Mouse (Mus musculus): ENCODE data around the gene Elavl2. TPM values are rescaled to one million over a fixed set of nuclear protein-coding genes. Genes with fewer than 3 reads are reported as not detected.

Elavl2 gene
- not detected in 2 replicates for total RNA-seq (2014; fragmentation: Nextera tagmentation)
- 0.16 and 0.35 TPM in 2 replicates for total RNA-seq (2017)
- not detected in 2 replicates for polyA plus RNA-seq (2012)

GRCm38 (mm10) chr4:91400423-91400822 is at the start of gene Elavl2:
Gene Elavl2 (minus strand): TSS chr4:91400785.
- no peaks in the 10 kb centered on the region for H3K4me1 ChIP-seq (ENCODE audit: insufficient read depth, low read depth, low read length)
- no peak within 1 kb of the TSS; the same call in 1 of the 2 replicates for H3K4me3 ChIP-seq (ENCODE audit: low read depth, low read length)
- TF ChIP-seq TAL1 (conservative IDR thresholded peaks at IDR 0.05; ENCODE audit: low read depth, low read length) (no peak), POLR2AphosphoS5 (IDR thresholded peaks at IDR 0.05; ENCODE audit: insufficient replicate concordance, low read depth, low read length) (no peak), GATA2 (IDR thresholded peaks at IDR 0.05; ENCODE audit: borderline replicate concordance, low read depth, low read length) (no peak), CTCF (IDR thresholded peaks at IDR 0.05; ENCODE audit: low read depth, low read length) (no peak), GATA1 (IDR thresholded peaks at IDR 0.05; ENCODE audit: borderline replicate concordance, low read length) (no peak)
- no peaks in the 10 kb centered on the region for H3K36me3 ChIP-seq (replicated peaks)
- peaks cover 16% of the 10 kb centered on the region for H3K9me3 ChIP-seq (replicated peaks)
- ATAC-seq (ENCODE audit: extremely low read depth, insufficient number of reproducible peaks, low FRiP score, poor library complexity, severe bottlenecking) (no peak), DNase-seq (ENCODE audit: low spot score) (no peak)
- no peaks in the 10 kb centered on the region for H3K27me3 ChIP-seq (ENCODE audit: insufficient read depth, low read length)

GRCm38 (mm10) chr4:91447887-91448286 is 47.3 kb upstream of the Elavl2 start:
- Histone ChIP-seq H3K36me3 (replicated peaks) (no peaks in the 10 kb centered on the region), H3K27me3 (ENCODE audit: insufficient read depth, low read length) (no peaks in the 10 kb centered on the region), H3K4me1 (ENCODE audit: insufficient read depth, low read depth, low read length) (no peaks in the 10 kb centered on the region), H3K4me3 (ENCODE audit: low read depth, low read length) (no peak overlapping the region), H3K9me3 (replicated peaks) (no peaks in the 10 kb centered on the region)
- ATAC-seq (ENCODE audit: extremely low read depth, insufficient number of reproducible peaks, low FRiP score, poor library complexity, severe bottlenecking) = no peak
- DNase-seq (ENCODE audit: low spot score) = no peak
- TF ChIP-seq TAL1 (conservative IDR thresholded peaks at IDR 0.05; ENCODE audit: low read depth, low read length) (no peak), GATA1 (IDR thresholded peaks at IDR 0.05; ENCODE audit: borderline replicate concordance, low read length) (no peak), GATA2 (IDR thresholded peaks at IDR 0.05; ENCODE audit: borderline replicate concordance, low read depth, low read length) (no peak), CTCF (IDR thresholded peaks at IDR 0.05; ENCODE audit: low read depth, low read length) (no peak), POLR2AphosphoS5 (IDR thresholded peaks at IDR 0.05; ENCODE audit: insufficient replicate concordance, low read depth, low read length) (no peak)

GRCm38 (mm10) chr4:91415582-91415981 is 15.0 kb upstream of the Elavl2 start:
- H3K9me3 ChIP-seq (replicated peaks) = 0 out of 2 replicates have a peak, but pooled peaks cover 2% of the 10 kb centered on the region
- no peaks in the 10 kb centered on the region for H3K36me3 ChIP-seq (replicated peaks)
- TF ChIP-seq TAL1 (conservative IDR thresholded peaks at IDR 0.05; ENCODE audit: low read depth, low read length) (no peak), GATA2 (IDR thresholded peaks at IDR 0.05; ENCODE audit: borderline replicate concordance, low read depth, low read length) (no peak), GATA1 (IDR thresholded peaks at IDR 0.05; ENCODE audit: borderline replicate concordance, low read length) (no peak), POLR2AphosphoS5 (IDR thresholded peaks at IDR 0.05; ENCODE audit: insufficient replicate concordance, low read depth, low read length) (no peak), CTCF (IDR thresholded peaks at IDR 0.05; ENCODE audit: low read depth, low read length) (no peak)
- no peaks in the 10 kb centered on the region for H3K27me3 ChIP-seq (ENCODE audit: insufficient read depth, low read length)
- H3K4me3 ChIP-seq (ENCODE audit: low read depth, low read length) = no peak overlapping the region
- no peak for ATAC-seq (ENCODE audit: extremely low read depth, insufficient number of reproducible peaks, low FRiP score, poor library complexity, severe bottlenecking)
- no peak for DNase-seq (ENCODE audit: low spot score)
- no peaks in the 10 kb centered on the region for H3K4me1 ChIP-seq (ENCODE audit: insufficient read depth, low read depth, low read length)

- no peaks in the 10 kb centered on the region for H3K36me3 ChIP-seq (replicated peaks)
- no peak for TF ChIP-seq CTCF (IDR thresholded peaks at IDR 0.05; ENCODE audit: low read depth, low read length)
- TF ChIP-seq POLR2AphosphoS5 (IDR thresholded peaks at IDR 0.05; ENCODE audit: insufficient replicate concordance, low read depth, low read length) = no peak
- TF ChIP-seq GATA2 (IDR thresholded peaks at IDR 0.05; ENCODE audit: borderline replicate concordance, low read depth, low read length) = no peak
- no peak for TF ChIP-seq TAL1 (conservative IDR thresholded peaks at IDR 0.05; ENCODE audit: low read depth, low read length)
- no peak for TF ChIP-seq GATA1 (IDR thresholded peaks at IDR 0.05; ENCODE audit: borderline replicate concordance, low read length)
- no peak for ATAC-seq (ENCODE audit: extremely low read depth, insufficient number of reproducible peaks, low FRiP score, poor library complexity, severe bottlenecking)
- peaks cover 14% of the 10 kb centered on the region for H3K9me3 ChIP-seq (replicated peaks)
- H3K4me1 ChIP-seq (ENCODE audit: insufficient read depth, low read depth, low read length) = no peaks in the 10 kb centered on the region
- H3K4me3 ChIP-seq (ENCODE audit: low read depth, low read length) = no peak overlapping the region
- no peak for DNase-seq (ENCODE audit: low spot score)
- H3K27me3 ChIP-seq (ENCODE audit: insufficient read depth, low read length) = no peaks in the 10 kb centered on the region
These were observed 4.5 kb upstream of the Elavl2 start for GRCm38 (mm10) chr4:91405047-91405446.

GRCm38 (mm10) chr4:91399510-91400196 is 932 bp downstream of the Elavl2 start:
- H3K9me3 ChIP-seq (replicated peaks) = peaks cover 16% of the 10 kb centered on the region
- TF ChIP-seq GATA2 (IDR thresholded peaks at IDR 0.05; ENCODE audit: borderline replicate concordance, low read depth, low read length) (no peak), GATA1 (IDR thresholded peaks at IDR 0.05; ENCODE audit: borderline replicate concordance, low read length) (no peak), TAL1 (conservative IDR thresholded peaks at IDR 0.05; ENCODE audit: low read depth, low read length) (no peak), POLR2AphosphoS5 (IDR thresholded peaks at IDR 0.05; ENCODE audit: insufficient replicate concordance, low read depth, low read length) (no peak), CTCF (IDR thresholded peaks at IDR 0.05; ENCODE audit: low read depth, low read length) (no peak)
- no peak overlapping the region for H3K4me3 ChIP-seq (ENCODE audit: low read depth, low read length)
- ATAC-seq (ENCODE audit: extremely low read depth, insufficient number of reproducible peaks, low FRiP score, poor library complexity, severe bottlenecking) = no peak
- no peaks in the 10 kb centered on the region for H3K36me3 ChIP-seq (replicated peaks)
- H3K4me1 ChIP-seq (ENCODE audit: insufficient read depth, low read depth, low read length) = no peaks in the 10 kb centered on the region
- no peaks in the 10 kb centered on the region for H3K27me3 ChIP-seq (ENCODE audit: insufficient read depth, low read length)
- DNase-seq (ENCODE audit: low spot score) = no peak

GRCm38 (mm10) chr4:91391987-91392598 is 8.5 kb downstream of the Elavl2 start:
- H3K27me3 ChIP-seq (ENCODE audit: insufficient read depth, low read length) = no peaks in the 10 kb centered on the region
- no peak for DNase-seq (ENCODE audit: low spot score)
- H3K4me1 ChIP-seq (ENCODE audit: insufficient read depth, low read depth, low read length) = no peaks in the 10 kb centered on the region
- ATAC-seq (ENCODE audit: extremely low read depth, insufficient number of reproducible peaks, low FRiP score, poor library complexity, severe bottlenecking) = no peak
- H3K4me3 ChIP-seq (ENCODE audit: low read depth, low read length) = no peak overlapping the region
- H3K36me3 ChIP-seq (replicated peaks) = no peaks in the 10 kb centered on the region
- TF ChIP-seq CTCF (IDR thresholded peaks at IDR 0.05; ENCODE audit: low read depth, low read length) (no peak), POLR2AphosphoS5 (IDR thresholded peaks at IDR 0.05; ENCODE audit: insufficient replicate concordance, low read depth, low read length) (no peak), TAL1 (conservative IDR thresholded peaks at IDR 0.05; ENCODE audit: low read depth, low read length) (no peak), GATA1 (IDR thresholded peaks at IDR 0.05; ENCODE audit: borderline replicate concordance, low read length) (no peak), GATA2 (IDR thresholded peaks at IDR 0.05; ENCODE audit: borderline replicate concordance, low read depth, low read length) (no peak)
- no peaks in the 10 kb centered on the region for H3K9me3 ChIP-seq (replicated peaks)
